Mouse (Mus musculus): ENCODE measurements around the gene Asic4. TPM values are rescaled to one million over a fixed set of nuclear protein-coding genes. Genes with fewer than 3 reads are reported as not detected.

The Asic4 gene
- total RNA-seq, 2 experiments from 2014 or later: not detected

GRCm38 (mm10) chr1:75443247-75444024 lies 6.8 kb upstream of the Asic4 start:
- no peak for ATAC-seq (ENCODE audit: poor library complexity, severe bottlenecking)

DNA sequence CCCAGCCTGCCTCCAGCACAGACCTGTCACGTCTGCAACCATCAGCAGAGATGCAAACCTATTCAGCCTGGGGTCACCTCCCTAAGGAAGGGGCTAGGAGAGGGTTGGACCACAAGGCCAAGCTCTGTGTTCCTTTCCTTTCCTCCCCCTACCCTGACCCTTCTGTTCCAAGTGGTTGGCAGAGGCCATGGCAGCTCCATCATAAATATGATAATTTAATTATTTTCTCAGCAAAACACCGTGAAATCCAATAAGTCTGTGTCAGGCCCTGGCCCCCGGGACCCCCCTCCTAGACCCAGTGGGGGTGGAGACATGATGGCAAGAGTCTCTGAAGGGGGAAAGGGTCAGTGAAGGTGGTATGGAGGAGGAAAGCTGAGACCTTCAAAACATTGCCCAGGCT lies 6.0 kb upstream of the Asic4 start:
- ATAC-seq (ENCODE audit: poor library complexity, severe bottlenecking): no peak

GRCm38 (mm10) chr1:75445141-75445701 lies 5.0 kb upstream of the Asic4 start:
- no peak for ATAC-seq (ENCODE audit: poor library complexity, severe bottlenecking)

- peak; percentile 85 for ATAC-seq (ENCODE audit: poor library complexity, severe bottlenecking)
Observed at GRCm38 (mm10) chr1:75445751-75446611, 4.3 kb upstream of the Asic4 start.

- no peak for ATAC-seq (ENCODE audit: poor library complexity, severe bottlenecking)
Observed at GRCm38 (mm10) chr1:75446656-75447055, 3.6 kb upstream of the Asic4 start.

DNA sequence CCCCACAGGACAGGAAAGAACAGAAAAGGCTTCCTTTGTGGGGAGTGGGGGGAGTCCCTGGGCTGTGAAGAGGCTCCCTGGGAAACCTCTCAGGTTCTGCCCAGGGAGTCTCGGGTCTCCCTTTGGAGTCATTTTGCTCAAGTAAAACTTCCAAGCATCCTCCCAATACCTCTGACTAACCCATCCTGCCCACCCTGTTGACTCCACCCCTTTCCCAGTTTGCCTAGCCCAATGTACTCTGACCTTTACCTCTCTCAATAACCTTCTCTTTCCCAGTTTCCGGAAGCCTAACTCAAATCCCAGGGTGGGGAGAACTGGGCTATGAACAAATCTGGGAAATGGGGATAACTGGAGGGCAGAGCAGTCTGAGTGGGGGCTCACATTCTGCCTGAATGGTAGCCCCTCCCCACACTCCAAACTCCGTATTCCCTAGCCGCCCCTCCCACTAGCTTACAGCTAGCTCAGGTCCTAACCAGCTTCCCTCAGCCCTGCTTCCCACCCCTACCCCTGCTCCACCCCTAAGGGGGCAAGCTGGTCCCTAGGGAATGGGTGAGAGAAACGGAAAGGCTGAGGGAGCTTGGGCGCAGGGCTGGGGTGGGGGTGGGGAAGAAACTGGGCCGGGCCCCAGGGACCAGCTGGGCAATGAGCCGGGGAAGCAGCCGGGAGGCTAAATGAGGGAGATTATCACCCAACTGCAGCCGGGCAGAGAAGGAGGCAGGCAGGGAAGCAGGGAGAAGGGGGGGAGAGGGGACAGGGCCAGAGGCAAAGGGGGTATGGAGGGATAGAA lies 2.8 kb upstream of the Asic4 start:
- ATAC-seq (ENCODE audit: poor library complexity, severe bottlenecking): no peak

DNA sequence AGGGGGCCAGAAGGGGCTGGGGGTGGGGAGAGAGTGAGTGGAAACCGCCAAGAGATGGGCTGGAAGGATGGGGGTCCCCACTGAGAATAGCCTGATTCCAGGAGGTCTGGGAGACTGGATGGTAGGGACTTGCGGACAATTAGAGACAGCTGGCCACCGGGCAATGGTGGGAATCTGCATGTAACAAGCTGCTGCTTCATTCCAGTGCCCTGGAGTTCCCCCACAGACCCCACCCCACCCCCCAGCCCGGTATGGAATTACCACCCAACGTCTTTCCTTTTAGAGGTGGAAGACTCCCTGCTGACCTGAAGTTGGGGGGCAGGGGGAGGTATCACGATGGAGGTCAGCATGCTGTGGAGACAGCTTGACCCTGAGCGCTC lies 2.2 kb upstream of the Asic4 start:
- ATAC-seq (ENCODE audit: poor library complexity, severe bottlenecking): no peak

GRCm38 (mm10) chr1:75448937-75449336 lies 1.3 kb upstream of the Asic4 start:
- ATAC-seq (ENCODE audit: poor library complexity, severe bottlenecking): no peak

- peak; percentile 17; the same call in 1 of the 2 replicates for ATAC-seq (ENCODE audit: poor library complexity, severe bottlenecking)
Observed at GRCm38 (mm10) chr1:75449377-75450135, 680 bp upstream of the Asic4 start.

DNA sequence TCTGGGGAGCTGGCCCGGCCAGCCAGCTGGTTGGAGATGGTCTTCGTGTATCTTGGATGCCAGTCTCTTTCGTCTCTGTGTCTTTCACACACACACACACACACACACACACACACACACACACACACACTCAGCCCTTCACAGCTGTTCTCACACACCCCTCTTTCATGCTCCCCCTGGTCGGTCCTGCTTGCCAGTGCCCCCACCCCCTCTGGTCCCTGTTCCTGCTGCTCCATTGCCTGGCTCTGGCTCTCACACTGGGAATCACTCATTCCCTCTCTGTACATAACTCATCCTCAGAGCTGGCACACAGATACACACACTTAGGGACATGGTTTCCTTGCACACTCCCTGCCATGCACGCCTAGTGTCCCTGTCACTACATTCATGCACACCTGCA lies 1.7 kb downstream of the Asic4 start:
- no peak for ATAC-seq (ENCODE audit: poor library complexity, severe bottlenecking)

DNA sequence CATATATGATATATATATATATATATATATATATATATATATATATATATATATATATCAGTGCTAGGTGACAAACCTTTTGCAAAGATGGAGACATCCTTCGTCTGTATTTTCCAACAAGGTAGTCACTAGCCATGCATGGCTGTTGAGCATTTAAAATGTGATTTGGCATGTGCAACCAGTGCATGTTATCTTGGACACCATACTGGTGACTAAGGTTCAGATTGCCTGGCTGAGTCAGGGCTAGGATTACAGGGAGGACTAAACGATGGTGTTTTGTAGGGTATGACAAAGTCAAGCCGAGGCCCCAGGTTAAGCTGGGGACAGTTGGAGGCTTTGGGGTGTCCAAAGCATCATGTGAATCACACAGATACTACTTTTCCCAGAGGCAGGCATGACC lies 5.2 kb downstream of the Asic4 start:
- no peak for ATAC-seq (ENCODE audit: poor library complexity, severe bottlenecking)

- no peak for ATAC-seq (ENCODE audit: poor library complexity, severe bottlenecking)
Observed at GRCm38 (mm10) chr1:75455948-75456347, 5.7 kb downstream of the Asic4 start.

- ATAC-seq (ENCODE audit: poor library complexity, severe bottlenecking): no peak
Observed at GRCm38 (mm10) chr1:75456746-75457564, 6.7 kb downstream of the Asic4 start.

DNA sequence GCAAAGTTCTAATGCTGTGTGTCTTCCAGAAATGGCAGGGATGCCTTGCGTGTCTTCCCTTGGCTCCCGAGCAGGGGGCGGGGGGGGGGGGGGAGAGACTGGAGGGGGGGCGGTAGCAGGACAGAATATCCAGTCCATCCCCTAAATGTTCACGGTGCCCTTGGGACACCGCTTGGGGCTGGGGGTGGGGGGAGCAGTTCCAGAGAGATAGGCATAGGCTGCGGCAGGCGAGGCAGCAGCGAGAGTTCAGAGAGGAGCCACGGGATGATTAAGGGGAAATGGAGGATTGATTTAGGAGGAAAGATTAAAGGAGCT lies 7.4 kb downstream of the Asic4 start:
- no peak for ATAC-seq (ENCODE audit: poor library complexity, severe bottlenecking)

DNA sequence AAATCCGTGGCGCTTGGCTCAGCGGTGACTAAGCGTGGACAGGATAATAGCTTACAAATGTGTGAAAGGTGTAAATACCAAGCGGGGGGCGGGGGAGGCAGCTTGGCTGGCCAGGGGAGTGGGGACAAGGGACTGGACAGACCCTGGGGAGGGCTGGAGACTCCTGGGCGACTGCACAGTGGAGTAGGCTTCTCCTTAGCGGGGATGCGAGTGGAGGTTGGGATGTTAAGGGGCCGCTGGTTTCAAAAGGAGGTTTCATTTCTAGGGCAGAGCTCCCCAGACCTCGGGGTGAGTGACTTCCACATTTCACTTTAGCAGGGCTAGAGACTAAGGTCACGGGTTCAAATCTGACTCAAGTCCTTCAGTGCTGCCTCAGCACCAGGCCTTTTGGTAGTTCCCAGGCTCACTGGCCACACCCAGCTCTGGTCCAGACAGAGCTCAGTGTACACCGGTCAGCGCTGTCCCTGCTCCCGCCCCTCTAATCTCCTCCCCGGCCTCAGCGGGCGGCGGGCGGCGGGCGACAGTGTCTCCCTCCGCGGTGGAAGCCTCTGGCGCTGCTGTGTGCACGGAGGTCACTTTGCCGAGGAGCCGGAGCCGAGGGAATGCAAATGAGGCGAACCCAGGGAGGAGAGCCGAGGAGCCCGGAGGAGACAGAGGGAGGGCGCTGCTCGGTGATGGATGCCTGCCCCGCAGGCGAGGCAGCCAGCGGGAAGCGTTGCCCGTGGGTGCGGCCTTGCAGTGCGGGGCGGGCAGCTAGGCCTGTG lies 8.0 kb downstream of the Asic4 start:
- ATAC-seq (ENCODE audit: poor library complexity, severe bottlenecking): no peak

GRCm38 (mm10) chr1:75458789-75459684 lies 8.8 kb downstream of the Asic4 start:
- ATAC-seq (ENCODE audit: poor library complexity, severe bottlenecking): no peak

DNA sequence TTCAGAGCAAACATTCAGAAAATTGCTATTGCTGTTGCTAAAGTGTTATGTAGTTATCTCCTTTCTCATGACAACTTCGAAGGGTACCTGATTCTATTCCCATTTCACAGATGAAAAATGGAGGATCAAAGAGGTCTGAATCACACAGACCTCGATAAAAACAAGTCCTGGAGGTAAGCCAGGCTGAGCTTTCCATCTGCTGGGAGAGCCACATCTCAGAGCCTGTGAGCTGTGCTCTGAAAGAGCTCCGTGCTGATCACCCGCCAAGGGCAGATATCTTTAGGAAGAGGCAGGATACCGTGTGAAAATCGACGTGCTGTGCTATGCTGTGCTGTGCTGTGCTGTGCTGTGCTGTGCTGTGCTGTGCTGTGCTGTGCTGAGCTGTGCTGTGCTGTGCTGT lies 10.1 kb downstream of the Asic4 start:
- no peak for ATAC-seq (ENCODE audit: poor library complexity, severe bottlenecking)

DNA sequence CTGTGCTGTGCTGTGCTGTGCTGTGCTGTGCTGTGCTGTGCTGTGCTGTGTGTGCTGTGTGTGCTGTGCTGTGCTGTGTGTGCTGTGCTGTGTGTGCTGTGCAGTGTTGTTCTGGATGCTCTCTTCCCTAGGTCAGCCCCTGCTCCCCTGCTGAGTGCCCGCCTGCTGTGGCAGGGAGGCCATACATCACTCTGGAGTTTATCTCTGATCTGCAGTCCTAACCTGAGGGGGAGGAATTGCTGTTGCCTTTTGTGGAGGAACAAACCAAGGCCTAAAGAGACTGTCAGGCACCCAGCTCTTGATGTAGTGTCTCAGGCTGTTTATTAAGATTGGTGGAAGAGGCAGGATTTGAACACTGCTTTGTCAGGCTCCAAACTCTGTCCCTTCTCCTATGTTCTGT lies 12.4 kb downstream of the Asic4 start:
- no peak for ATAC-seq (ENCODE audit: poor library complexity, severe bottlenecking)
